Mouse (Mus musculus): Measurements from ENCODE around the gene Olfr30. TPM values are rescaled to one million over a fixed set of nuclear protein-coding genes. Genes with fewer than 3 reads are reported as not detected.

Gene Olfr30
- polyA plus RNA-seq, 1 experiment from 2014 or later, result 0.05 TPM

DNA sequence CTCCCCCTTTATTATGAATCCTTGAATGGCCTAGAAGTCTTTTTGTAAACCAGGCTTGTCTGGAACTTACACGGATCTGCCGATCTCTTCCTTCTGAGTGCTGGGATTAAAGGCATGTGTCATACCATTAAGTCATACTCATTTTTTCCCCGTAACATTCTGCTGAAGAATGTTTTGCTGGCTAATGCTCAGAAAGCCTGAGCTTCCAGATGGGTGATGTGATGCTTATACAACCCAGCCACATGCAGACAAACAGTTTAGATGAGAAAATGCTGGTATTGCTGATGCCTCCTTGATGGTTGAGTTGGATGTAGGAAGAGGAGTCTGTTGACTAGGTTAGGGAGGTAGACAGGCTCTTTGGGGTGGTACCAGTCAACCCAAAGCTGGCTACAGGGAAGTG is 43.7 kb downstream of the Olfr30 start:
- ChIA-PET CTCF (interaction anchor here (1.2 to 2.2 kb wide), 4 partner anchors 9 to 82 kb away, joined by 4 to 6 read pairs (median 6); no protein-coding TSS in a partner anchor), POLR2A (interaction anchor here (0.6 to 1.1 kb wide), 2 partner anchors 20 to 42 kb away, joined by 3 read pairs; no protein-coding TSS in a partner anchor)
- ATAC-seq (peak; percentile 84), DNase-seq (ENCODE audit: low read depth, low spot score) (peak; percentile 82)
- H3K27me3 ChIP-seq, result no peaks in the 10 kb centered on the region
- in situ Hi-C loops (cut with MboI; ENCODE audit: low pct_unique_long_range_greater_than_20kb), result no loop called here
- TF ChIP-seq CTCF (IDR thresholded peaks at IDR 0.05), result no peak

DNA sequence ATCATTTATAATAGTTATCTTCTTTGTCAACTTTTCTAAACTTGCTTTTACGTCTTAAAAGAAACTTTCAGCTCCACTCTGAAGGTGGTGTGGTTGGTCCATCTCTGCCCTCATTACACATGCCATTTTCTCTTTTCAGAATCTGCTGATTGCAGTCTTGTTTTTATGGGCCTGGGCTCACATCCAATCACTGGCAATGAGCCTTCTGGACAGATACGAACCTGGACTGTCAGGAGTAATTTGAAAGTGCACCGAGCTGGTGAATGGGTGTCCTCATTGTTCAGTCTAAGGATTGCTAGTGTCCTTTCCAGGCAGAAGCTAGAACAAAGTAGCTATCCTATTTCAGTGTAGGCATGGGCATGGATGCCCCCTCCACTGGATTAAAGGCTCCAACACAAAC is 54.0 kb downstream of the Olfr30 start:
- ChIA-PET CTCF (interaction anchor here (0.8 kb wide), 1 partner anchor 9 kb away, joined by 3 read pairs; no protein-coding TSS in a partner anchor), POLR2A (interaction anchor here (0.6 kb wide), 1 partner anchor 10 kb away, joined by 3 read pairs; no protein-coding TSS in a partner anchor)
- ATAC-seq (no peak), DNase-seq (ENCODE audit: low read depth, low spot score) (no peak)
- in situ Hi-C loops (cut with MboI; ENCODE audit: low pct_unique_long_range_greater_than_20kb), result no loop called here
- no peaks in the 10 kb centered on the region for H3K27me3 ChIP-seq
- no peak for TF ChIP-seq CTCF (IDR thresholded peaks at IDR 0.05)

Other genes starting within 250 kb of the Olfr30 start
- gene 4930438A08Rik, start 187.5 kb downstream of the Olfr30 start, polyA plus RNA-seq (2021), result not detected
- 25.0 TPM for gene Zfp692, start 155.2 kb downstream of the Olfr30 start, polyA plus RNA-seq (2021)
- 23.1 TPM for gene Zfp672, start 131.9 kb downstream of the Olfr30 start, polyA plus RNA-seq (2021)
- gene Sh3bp5l, start 131.5 kb downstream of the Olfr30 start, polyA plus RNA-seq (2021), result 55.4 TPM
- not detected for gene Lypd8, start 83.2 kb downstream of the Olfr30 start, polyA plus RNA-seq (2021)
- 13.8 TPM for gene 1810065E05Rik, start 41.2 kb downstream of the Olfr30 start, polyA plus RNA-seq (2021)
- gene Gm12253, start 29.7 kb downstream of the Olfr30 start, polyA plus RNA-seq (2021), result 0.04 TPM
- not detected for gene Lypd9, start 9.3 kb downstream of the Olfr30 start, polyA plus RNA-seq (2021)
- 0.03 TPM for gene Olfr332, start 30.3 kb upstream of the Olfr30 start, polyA plus RNA-seq (2021)
- gene Olfr331, start 40.3 kb upstream of the Olfr30 start, polyA plus RNA-seq (2021), result not detected
- not detected for gene Olfr330, start 72.6 kb upstream of the Olfr30 start, polyA plus RNA-seq (2021)
- gene Olfr329-ps, start 84.2 kb upstream of the Olfr30 start, polyA plus RNA-seq (2021), result not detected
- gene Olfr328, start 93.4 kb upstream of the Olfr30 start, polyA plus RNA-seq (2021), result not detected
- not detected for gene Olfr224, start 108.3 kb upstream of the Olfr30 start, polyA plus RNA-seq (2021)
- gene Olfr325, start 115.5 kb upstream of the Olfr30 start, polyA plus RNA-seq (2021), result not detected
- gene Olfr324, start 132.8 kb upstream of the Olfr30 start, polyA plus RNA-seq (2021), result 0.08 TPM
- gene 2210407C18Rik, start 153.8 kb upstream of the Olfr30 start, polyA plus RNA-seq (2021), result 0.42 TPM
- not detected for gene Olfr323, start 168.2 kb upstream of the Olfr30 start, polyA plus RNA-seq (2021)
- gene Trim58, start 178.2 kb upstream of the Olfr30 start, polyA plus RNA-seq (2021), result 0.04 TPM
- not detected for gene Olfr322, start 196.5 kb upstream of the Olfr30 start, polyA plus RNA-seq (2021)
- not detected for gene Olfr320, start 218.8 kb upstream of the Olfr30 start, polyA plus RNA-seq (2021)
- not detected for gene Olfr319, start 236.9 kb upstream of the Olfr30 start, polyA plus RNA-seq (2021)